Mouse (Mus musculus): ENCODE results near the gene Gm13090.

GRCm38 (mm10) chr4:151081977-151082376 is 7.4 kb upstream of the Gm13090 start:
- TF ChIP-seq CTCF (IDR thresholded peaks at IDR 0.05; ENCODE audit: low read depth, low read length) (no peak), GATA1 (IDR thresholded peaks at IDR 0.05; ENCODE audit: borderline replicate concordance, low read length) (no peak)

Measured in G1E (cell line).